Mouse (Mus musculus) cerebellum, adult (tissue): ENCODE data around the gene Ptprm.

Experiments
- ATAC-seq: cut with Nextera tagmentation; 2 replicates; pipeline ENCODE4 v1.9.2; 2017; ENCODE audit warnings: mild to moderate bottlenecking, moderate library complexity, mixed read lengths; ENCODE audit not compliant: insufficient number of reproducible peaks, low FRiP score, low TSS enrichment

The Ptprm gene

GRCm38 (mm10) chr17:67354451-67355011, at the start of gene Ptprm:
TSS of gene Ptprm (minus strand) at chr17:67354457.
- peak; percentile 81 for ATAC-seq

- no peak for ATAC-seq
Observed at GRCm38 (mm10) chr17:67396205-67396604, 41.9 kb upstream of the Ptprm start.

DNA sequence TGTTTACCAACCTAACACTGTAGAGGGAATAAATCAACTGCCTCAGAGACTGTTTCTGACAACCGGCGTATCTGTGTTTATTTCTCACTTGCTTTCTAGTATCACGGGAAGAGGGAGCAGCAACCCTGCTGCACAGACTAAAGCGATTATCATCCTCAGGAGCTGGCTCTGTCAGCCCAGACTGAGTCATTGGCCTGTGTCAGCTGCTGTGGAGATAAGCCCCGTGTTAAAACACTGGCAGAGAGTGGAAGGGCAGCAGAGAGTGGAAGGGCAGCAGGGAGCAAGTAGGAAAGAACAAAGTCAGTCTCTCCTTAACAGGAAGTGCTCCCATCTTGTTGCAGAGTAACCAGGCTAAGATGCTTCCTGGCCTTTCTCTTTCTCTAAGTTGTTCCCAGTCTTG, 36.6 kb upstream of the Ptprm start:
- ATAC-seq, result no peak

DNA sequence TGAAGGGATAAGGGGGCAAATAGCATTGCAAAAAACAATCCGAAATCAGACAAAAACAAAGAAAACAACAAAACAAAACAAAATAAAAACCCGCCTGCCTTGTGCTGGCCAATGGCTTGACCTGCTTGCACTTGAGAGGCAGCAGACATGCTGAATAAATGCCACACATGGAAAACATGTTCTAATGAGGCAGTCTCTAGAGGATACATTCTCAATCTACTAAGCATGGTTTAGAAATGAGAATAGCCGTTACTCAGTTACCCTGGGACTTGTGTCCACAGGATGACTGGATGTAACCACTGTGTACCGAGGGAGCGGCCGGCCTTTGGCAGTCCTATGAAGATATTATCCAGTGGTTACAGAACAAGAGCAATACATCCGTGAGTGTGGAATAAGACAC, 33.9 kb upstream of the Ptprm start:
- no peak for ATAC-seq

DNA sequence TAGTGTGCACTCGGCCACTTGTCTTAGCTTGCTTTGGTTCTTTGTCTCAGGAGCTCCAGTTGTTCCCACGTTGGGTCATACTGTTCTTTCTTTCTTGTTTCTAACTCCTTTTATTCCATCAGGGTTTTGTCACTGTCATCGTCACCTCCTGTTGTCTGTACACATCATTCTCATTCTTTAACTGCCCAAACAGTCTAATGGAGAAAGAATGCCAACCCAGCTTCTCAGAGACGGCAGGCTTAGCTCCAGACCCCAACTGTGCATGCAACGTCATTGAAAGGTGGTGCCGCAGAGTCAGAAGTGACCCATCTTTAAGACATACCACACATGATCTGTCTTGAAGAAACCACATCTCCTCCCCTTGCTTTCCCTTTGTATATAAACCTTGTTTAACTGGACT, 31.0 kb upstream of the Ptprm start:
- ATAC-seq, result no peak

GRCm38 (mm10) chr17:67383635-67384034, 29.4 kb upstream of the Ptprm start:
- ATAC-seq, result no peak

- ATAC-seq, result no peak
Observed at GRCm38 (mm10) chr17:67381618-67382017, 27.4 kb upstream of the Ptprm start.

DNA sequence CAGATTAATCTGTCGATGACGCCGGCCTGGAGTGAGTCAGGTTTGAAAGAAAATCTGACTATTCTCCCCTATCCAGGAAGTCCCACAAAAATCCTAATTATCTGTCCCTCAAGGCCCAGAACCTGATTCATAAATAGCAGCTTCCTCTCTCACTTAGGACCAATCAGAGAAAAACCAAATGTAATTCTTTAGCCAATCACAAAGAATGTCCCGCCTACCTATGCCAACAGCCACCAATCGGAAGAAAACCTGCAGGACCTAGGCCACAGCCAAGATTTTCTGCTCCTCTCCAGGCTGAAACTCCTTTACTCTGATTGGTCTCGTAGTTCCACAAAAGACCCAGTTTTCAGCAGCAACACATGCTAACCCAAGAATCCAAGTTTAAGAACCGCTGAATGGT, 13.6 kb upstream of the Ptprm start:
- ATAC-seq, result no peak

DNA sequence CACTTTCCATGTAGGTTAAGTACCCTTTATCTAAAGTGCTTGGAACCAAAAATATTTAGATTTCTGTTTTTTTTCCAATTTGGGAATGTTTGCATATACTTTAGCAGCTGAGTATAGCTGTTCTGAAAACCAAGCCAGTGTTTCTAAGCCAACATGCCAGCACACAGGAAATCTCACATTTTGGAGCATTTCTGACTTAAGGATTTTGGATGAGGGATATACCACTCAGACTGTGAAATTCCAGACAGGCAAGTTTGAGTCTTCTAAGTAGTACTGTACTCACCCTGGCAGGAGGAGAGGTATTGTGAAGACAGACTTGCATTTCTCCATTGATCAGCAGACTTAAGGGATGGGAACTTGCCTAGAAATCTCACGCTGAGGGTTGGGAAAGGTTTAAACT, 10.2 kb upstream of the Ptprm start:
- ATAC-seq, result no peak

DNA sequence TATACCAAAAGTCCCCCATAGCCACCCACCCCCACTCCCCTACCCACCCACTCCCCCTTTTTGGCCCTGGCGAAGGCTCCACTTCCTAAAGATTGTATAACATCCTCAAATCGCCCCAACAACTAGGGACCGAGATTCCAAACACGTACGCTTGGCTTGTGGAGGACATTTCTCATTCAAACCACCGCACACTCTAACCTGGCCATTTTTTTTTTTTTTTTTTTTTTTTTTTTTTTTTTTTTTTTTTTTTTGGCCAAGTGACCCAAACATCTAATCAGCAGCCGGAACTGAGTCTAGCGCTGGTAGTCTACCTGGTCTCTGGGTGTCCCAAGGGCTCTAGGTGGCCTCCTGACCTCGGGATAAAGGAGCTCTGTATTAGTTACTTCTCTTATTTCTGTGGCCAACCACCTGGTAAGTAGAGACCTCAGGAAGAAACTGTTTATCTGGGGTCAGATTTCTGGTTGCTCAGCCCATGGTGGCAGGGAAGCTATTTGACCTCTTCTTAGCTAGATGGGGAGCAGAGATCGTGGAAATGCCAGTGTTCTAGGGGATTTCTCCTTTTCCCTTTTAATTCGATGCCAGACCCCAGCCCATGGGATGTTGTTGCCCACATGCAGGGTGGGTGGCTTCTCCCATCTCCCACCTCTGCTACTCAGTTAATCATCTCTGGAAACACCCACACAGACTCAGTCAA, 9.3 kb upstream of the Ptprm start:
- no peak for ATAC-seq

GRCm38 (mm10) chr17:67362131-67362530, 7.9 kb upstream of the Ptprm start:
- no peak for ATAC-seq

- no peak for ATAC-seq
Observed at GRCm38 (mm10) chr17:67360606-67361005, 6.3 kb upstream of the Ptprm start.

- no peak for ATAC-seq
Observed at GRCm38 (mm10) chr17:67359578-67359977, 5.3 kb upstream of the Ptprm start.

- no peak for ATAC-seq
Observed at GRCm38 (mm10) chr17:67358541-67358940, 4.3 kb upstream of the Ptprm start.

- ATAC-seq, result no peak
Observed at GRCm38 (mm10) chr17:67357191-67357590, 2.9 kb upstream of the Ptprm start.

DNA sequence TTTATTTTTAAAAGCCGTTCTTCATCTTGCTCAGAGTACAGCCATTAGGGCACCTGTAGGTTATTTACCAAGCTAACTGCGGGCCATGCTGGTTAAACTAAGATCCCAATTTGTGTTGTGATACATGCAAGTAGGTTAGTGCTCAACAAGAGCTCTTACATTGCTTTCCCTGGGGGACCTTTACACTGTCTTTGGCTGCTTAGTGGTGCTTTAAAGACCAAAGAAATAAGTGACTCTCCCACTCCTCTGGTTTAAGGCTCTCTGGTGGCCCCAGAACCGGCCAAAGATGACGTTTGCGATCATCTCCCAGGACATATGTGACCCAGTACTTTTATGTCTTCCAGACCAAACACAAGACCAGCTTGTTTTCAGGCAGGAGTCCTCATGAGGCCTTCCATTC, 994 bp upstream of the Ptprm start:
- ATAC-seq, result no peak

DNA sequence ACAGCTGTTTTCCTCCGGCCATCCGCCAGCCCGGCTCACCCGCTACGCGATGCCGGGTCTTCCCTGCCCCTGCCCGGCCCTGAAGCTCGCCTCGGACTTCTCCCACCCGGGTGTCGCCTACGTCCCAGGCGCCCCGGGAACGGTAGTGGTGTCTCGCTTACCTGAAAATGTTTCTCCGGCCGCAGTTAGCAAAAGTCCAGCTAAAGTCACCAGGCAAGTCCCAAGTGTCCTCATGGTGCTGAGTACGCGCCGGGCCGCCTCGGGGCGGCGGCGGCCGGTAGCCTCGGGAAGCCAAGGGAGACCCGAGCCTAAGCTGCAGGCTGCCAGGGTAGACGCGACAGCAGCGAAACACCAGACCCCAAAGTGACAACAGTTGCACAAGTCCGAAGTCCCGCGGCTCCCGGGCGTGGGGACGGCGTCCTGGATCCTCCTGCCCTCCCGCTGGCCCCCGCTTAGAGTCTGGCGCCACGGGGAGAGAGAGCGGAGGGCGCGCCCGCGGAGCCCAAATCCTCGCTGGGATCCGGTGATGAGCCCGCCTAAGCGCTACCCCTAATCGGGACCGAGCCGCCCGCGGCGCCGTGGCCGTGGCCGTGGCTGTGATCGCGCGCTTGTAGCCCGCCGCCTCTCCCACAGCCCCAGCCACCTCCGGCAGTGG, 334 bp downstream of the Ptprm start:
- ATAC-seq, result peak; percentile 32

DNA sequence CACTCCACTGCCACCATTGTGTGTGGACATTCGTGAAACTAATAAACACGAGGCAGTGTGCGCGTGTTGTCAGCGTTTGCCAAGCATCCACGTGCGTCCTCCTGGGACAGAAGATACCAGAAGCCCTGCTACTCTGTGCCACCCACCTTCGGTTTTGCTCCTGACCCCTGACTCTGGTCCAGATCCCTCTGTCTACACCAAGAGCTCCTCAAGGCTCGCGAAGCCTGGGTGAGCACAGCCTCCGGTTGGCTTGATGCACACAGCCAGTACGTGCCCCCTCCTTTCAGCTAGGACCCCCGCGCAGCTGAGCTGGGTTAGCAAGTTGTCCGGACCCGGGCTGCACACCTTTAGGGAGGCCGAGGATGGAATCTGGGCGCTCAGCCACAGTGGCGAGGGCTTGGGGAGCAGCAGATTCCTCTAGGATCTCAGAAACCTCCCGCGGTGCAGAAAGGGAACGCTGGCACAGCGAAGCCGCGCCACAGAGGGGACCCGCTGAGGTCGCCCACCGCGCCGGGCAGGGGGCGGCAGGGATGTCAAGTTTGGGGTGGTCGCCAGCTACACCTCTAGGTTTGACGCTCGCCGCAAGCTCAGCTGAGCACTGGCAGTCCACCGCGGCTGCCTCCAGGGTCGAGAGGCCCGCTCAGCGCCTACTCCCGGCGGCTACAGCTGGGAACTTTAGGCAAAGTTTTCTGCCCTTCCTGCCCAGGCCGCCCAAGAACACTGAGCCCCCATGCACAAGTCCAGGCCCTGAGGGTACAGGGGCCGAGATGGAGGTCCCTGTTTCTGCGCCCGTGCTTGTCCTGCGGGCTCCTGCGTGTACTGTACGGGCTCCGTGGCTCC, 1.1 kb downstream of the Ptprm start:
- ATAC-seq, result no peak; the same call in 1 of the 2 replicates

DNA sequence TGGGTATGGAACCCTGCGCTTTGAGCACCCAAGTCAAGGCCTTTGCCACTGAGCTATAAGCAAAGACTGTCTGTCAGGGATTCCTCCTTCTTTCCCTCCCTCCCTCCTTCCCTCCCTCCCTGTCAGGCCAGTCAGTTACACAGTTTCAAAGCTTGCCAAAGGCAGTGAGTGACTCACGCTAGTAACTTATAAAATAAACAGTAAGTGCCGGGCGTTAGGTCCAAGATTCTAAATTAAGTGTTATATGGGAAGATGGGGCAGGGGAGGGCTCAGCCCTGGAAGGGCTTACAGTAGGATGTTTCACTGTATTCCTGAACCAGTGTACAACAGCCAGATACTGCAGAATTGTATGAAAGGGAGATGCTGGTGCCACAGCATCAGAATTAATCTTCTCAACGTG, 2.8 kb downstream of the Ptprm start:
- ATAC-seq, result no peak

DNA sequence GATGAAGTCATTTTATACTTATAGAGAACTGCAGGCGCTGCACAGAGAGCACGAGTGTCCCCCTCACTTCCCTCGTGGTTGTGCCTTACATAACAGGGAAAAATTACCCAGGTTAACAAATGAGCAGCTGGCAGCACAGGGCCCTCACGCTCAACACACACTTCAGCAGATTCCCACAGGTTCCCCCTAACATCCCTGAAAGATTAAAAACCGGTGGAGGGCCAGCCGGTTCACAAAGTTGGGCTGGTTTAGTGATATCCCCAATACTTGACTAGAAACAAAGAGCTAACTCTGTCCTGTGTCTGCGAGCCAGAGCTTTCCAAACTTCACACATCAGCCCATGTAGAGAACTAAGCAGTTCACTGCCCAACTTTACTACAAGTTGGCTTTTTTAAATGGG, 3.7 kb downstream of the Ptprm start:
- no peak for ATAC-seq

- ATAC-seq, result no peak
Observed at GRCm38 (mm10) chr17:67349594-67349993, 4.7 kb downstream of the Ptprm start.
